Mouse (Mus musculus): ENCODE data around the gene Gas8. TPM values are rescaled to one million over a fixed set of nuclear protein-coding genes. Genes with fewer than 3 reads are reported as not detected.

The Gas8 gene
- 11.0 TPM for polyA plus RNA-seq (2017; shearing (Covaris generic))

DNA sequence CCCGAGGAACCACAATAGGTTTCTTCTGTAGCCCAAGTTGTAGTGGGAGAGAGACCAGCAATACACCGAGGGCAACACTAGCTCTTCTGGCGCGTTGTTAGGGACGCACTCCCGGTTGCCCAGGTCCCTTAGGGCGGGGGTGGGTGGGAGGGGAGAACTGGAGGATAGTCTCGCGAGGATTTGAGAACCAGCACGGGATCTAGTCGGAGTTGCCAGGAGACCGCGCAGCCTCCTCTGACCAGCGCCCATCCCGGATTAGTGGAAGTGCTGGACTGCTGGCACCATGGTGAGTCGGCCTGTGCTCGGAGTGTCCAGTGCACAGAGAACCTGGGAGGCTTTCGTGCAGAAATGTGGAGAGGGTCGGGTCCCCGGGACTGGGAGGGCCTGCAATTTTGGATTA is at the start of gene Gas8:
Gene Gas8, plus strand, starts transcription at position 168 of the 400 bp plus-strand sequence.

GRCm38 (mm10) chr8:123477737-123478258 is 40.8 kb upstream of the Gas8 start, which contains the start of gene Afg3l1:
Gene Afg3l1, plus strand, starts transcription at chr8:123477903.

DNA sequence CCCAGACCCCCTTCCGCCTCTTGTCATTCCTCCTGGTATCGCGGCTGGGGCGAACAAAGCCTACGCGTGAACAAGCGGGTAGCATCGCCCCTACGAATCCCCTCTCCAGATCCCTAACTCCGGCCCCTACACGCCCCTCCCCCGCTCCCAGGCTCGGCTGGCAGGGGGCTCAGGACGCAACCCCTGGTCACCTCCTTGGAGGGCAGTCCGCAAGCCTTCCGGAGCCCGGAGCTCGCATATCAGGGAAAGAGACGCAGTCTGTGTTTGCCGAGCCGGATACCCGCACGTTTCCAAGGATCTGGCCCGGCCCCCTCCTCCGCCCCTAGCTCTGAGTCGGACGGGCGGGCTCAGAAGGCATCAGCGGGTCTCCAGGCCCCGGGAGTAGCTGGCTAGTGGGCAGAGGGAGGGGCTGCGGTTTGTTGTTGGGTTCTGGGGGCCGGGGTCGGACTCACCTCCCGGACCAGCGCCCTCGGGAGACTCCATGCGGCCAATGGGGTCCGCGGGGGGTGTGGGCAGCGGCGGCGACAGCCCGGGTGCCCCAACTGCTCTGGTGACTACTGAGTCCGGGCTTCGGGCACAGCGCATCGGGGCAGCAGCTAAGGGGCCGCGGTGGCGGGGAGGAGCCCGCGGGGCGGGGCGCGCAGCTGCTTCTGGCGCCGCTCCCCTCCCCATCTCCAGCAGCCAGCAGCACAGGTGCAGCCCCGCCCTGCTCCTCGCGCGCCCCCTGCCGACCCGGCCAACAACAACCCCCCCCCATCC is 3.7 kb upstream of the Gas8 start, which contains the start of gene Dbndd1:
Gene Dbndd1, minus strand, starts transcription at position 683 of the 759 bp plus-strand sequence.

Other genes with a start within 250 kb of the Gas8 start
- 13.2 TPM for gene Fanca, start 200.3 kb upstream of the Gas8 start, polyA plus RNA-seq (2017; shearing (Covaris generic))
- not detected for gene Spire2, start 186.1 kb upstream of the Gas8 start, polyA plus RNA-seq (2017; shearing (Covaris generic))
- gene Tcf25, start 145.1 kb upstream of the Gas8 start, polyA plus RNA-seq (2017; shearing (Covaris generic)) = 310 TPM
- 0.10 TPM for gene Mc1r, start 111.7 kb upstream of the Gas8 start, polyA plus RNA-seq (2017; shearing (Covaris generic))
- gene Tubb3, start 107.4 kb upstream of the Gas8 start, polyA plus RNA-seq (2017; shearing (Covaris generic)) = 0.57 TPM
- 15.6 TPM for gene Def8, start 95.3 kb upstream of the Gas8 start, polyA plus RNA-seq (2017; shearing (Covaris generic))
- 71.5 TPM for gene Afg3l1, start 40.9 kb upstream of the Gas8 start, polyA plus RNA-seq (2017; shearing (Covaris generic))
- gene Dbndd1, start 3.4 kb upstream of the Gas8 start, polyA plus RNA-seq (2017; shearing (Covaris generic)) = 0.64 TPM
- not detected for gene Rhou, start 135.1 kb downstream of the Gas8 start, polyA plus RNA-seq (2017; shearing (Covaris generic))